Mouse (Mus musculus) heart, embryonic 14.5 days (tissue): ENCODE results near the gene Gm9732. TPM values are rescaled to one million over a fixed set of nuclear protein-coding genes. Genes with fewer than 3 reads are reported as not detected.

ENCODE experiments used
- polyA plus RNA-seq: library from polyadenylated mRNA; unstranded; fragments of >200 nt; fragmentation: Nextera tagmentation; extraction: Ambion mirVana; gene quantifications from 2 replicates; pipeline ENCODE4 v1.2.1, GENCODE M21; 2014

Gm9732 gene
- polyA plus RNA-seq, 1 experiment from 2014 or later: not detected

Other genes starting within 250 kb of the Gm9732 start
- gene Gm8094, start 198.4 kb upstream of the Gm9732 start, polyA plus RNA-seq: not detected in 2 replicates
- 0.15 and 0.20 TPM in 2 replicates for gene Gm8104, start 174.4 kb upstream of the Gm9732 start, polyA plus RNA-seq
- gene Gm7233, start 95.2 kb upstream of the Gm9732 start, polyA plus RNA-seq: 0.14 and 0.30 TPM in 2 replicates
- not detected in 2 replicates for gene Gm8122, start 39.7 kb upstream of the Gm9732 start, polyA plus RNA-seq
- not detected in 2 replicates for gene Gm8126, start 16.4 kb upstream of the Gm9732 start, polyA plus RNA-seq
- gene Gm8127, start 18.8 kb downstream of the Gm9732 start, polyA plus RNA-seq: not detected in 2 replicates
- not detected in 2 replicates for gene 1700001F09Rik, start 72.8 kb downstream of the Gm9732 start, polyA plus RNA-seq
- gene Gm8138, start 141.3 kb downstream of the Gm9732 start, polyA plus RNA-seq: not detected in 2 replicates